Mouse (Mus musculus): ENCODE results near the gene Ppil6.

Gene Ppil6

DNA sequence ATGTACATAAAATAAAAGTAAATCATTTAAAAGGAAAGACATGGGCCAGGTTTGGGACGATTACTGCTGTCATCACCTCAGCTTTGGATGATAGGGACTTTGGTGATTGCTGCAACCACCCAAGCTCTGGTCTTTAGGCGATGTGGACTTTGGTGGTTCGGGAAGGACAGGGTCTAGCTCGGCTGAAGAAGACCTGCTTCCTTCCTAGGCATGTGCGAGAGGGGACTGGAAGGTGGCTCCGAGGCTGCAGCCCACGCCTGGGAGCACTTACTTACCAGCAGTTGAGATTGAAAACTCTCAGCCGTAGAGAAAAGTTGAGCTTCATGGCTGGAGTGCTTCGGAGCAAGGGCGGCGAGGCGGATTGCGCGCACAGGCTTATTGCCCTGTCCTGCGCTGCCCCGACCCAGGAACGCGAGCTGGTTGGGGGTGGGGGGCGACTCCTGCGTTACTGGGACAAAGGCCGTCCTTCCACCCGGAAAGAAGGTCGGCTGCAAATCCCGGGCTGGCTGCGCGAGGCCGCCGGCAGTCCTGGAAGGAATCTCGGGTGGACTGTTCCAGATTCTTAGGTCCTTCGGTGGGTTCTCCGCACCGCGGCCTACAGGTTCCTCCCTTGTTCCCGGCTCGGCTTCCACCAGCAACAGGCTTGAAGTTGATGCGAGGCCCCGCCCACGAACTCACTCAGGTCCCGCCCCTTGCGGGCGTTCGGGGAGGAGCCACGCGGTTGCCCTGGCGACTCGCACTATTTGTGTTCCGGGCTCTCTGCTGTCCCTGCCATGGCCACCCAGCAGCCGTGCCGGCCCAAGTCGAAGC, at the start of gene Ppil6, which contains the start of gene Smpd2:
Gene Ppil6, plus strand, starts transcription at position 732 of the 810 bp plus-strand sequence.
Gene Smpd2, minus strand, starts transcription at position 662 of the 810 bp plus-strand sequence.
- peak; percentile 91 to 95 for DNase-seq (ENCODE audit: low spot score in 2 of 2)

DNA sequence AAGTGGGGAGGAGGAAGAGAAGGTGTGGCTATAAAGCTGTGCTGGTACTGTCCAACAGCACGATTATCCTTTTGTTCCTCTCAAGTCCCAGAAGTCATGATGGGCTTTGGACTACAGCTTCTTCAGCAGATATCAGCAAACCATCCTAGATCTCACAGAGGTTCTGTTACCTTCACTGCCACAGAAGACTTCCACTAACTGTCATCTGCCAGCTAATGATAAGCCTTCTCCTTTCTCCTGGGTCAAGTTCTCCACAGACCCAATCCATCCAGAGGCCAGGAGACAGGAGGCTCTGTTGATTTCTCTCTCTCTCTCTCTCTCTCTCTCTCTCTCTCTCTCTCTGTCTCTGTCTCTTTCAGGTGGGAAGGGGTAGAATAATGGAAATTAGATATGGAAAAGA, 42.0 kb upstream of the Ppil6 start:
- DNase-seq (ENCODE audit: low spot score in 2 of 2): no peak

- DNase-seq (ENCODE audit: low spot score in 2 of 2): no peak
Measured at GRCm38 (mm10) chr10:41449684-41450083, 40.6 kb upstream of the Ppil6 start.

GRCm38 (mm10) chr10:41450137-41450670, 40.0 kb upstream of the Ppil6 start, which contains the start of gene Zbtb24:
TSS of gene Zbtb24 (plus strand) at chr10:41450383.
- DNase-seq (ENCODE audit: low spot score in 2 of 2): peak; percentile 91 to 93

DNA sequence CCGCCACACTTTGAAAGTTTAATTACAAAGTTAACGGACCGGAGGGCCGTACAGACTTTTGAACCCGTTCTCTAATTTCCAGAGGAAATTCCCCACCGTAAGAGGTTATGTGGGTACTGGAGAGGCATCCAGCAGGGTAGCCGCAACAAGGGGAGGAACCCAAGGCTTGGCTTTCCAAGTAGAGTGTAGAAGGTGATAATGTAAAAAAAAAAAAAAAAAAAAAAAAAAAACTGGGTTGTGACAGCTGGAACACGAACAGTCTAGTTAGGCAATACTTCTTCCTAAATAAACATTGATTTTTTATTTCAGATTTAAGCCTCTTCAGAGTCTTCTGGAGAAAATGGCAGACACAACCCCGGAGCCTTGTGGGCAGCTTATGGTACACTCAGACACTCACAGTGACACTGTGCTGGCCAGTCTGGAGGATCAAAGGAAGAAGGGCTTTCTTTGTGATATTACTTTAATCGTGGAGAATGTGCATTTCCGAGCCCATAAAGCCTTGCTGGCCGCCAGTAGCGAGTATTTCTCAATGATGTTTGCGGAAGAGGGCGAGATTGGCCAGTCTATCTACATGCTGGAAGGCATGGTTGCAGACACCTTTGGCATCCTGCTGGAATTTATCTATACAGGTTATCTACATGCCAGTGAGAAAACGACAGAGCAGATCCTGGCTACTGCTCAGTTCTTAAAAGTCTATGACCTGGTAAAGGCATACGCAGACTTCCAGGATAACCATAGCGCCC, 39.3 kb upstream of the Ppil6 start:
- no peak for DNase-seq (ENCODE audit: low spot score in 2 of 2)

- DNase-seq (ENCODE audit: low spot score in 2 of 2): no peak
Measured at GRCm38 (mm10) chr10:41451656-41452055, 38.6 kb upstream of the Ppil6 start.

GRCm38 (mm10) chr10:41452791-41453190, 37.4 kb upstream of the Ppil6 start:
- no peak for DNase-seq (ENCODE audit: low spot score in 2 of 2)

GRCm38 (mm10) chr10:41459990-41460389, 30.2 kb upstream of the Ppil6 start:
- DNase-seq (ENCODE audit: low spot score in 2 of 2): no peak

- DNase-seq (ENCODE audit: low spot score in 2 of 2): no peak
Measured at GRCm38 (mm10) chr10:41460501-41460900, 29.7 kb upstream of the Ppil6 start.

- DNase-seq (ENCODE audit: low spot score in 2 of 2): no peak
Measured at GRCm38 (mm10) chr10:41461057-41461722, 29.0 kb upstream of the Ppil6 start.

DNA sequence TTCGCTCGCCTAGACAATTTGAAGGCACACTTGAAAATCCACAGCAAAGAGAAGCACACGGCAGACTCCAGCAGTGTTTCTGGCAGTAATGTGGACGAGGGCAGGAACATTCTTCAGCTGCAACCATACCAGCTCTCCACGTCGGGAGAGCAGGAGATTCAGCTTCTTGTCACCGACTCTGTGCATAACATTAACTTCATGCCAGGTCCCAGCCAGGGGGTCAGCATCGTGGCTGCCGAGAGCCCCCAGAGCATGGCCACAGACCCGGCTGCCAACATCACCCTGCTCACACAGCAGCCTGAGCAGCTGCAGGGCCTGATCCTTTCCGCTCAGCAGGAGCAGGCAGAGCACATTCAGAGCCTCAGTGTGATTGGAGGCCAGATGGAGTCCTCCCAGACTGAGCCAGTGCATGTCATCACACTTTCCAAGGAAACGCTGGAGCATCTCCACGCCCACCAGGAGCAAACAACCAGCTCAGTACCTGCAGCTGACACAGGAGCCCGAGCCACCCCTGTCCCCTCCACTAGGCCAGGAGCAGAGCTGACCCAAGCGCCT, 25.8 kb upstream of the Ppil6 start:
- no peak for DNase-seq (ENCODE audit: low spot score in 2 of 2)

GRCm38 (mm10) chr10:41467325-41467724, 22.9 kb upstream of the Ppil6 start:
- DNase-seq (ENCODE audit: low spot score in 2 of 2): no peak

DNA sequence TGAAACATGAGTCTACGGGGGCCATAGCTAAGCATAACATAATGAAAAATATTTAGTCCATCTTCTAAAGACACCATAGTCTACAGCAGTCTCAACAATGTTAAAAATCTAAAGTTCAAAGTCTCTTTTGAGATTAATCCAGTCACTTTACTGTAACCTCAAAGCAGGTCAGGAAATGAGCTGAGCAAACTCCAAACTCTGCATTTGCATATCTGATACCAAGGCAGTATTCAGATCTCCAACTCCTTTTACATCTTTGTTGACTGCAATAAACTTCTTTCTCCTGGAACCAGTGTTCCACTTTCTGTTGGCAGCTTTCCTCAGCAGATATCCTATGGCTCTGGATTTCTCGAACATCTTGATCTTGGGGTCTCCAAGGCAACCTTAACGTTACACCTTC, 19.5 kb upstream of the Ppil6 start:
- no peak for DNase-seq (ENCODE audit: low spot score in 2 of 2)

DNA sequence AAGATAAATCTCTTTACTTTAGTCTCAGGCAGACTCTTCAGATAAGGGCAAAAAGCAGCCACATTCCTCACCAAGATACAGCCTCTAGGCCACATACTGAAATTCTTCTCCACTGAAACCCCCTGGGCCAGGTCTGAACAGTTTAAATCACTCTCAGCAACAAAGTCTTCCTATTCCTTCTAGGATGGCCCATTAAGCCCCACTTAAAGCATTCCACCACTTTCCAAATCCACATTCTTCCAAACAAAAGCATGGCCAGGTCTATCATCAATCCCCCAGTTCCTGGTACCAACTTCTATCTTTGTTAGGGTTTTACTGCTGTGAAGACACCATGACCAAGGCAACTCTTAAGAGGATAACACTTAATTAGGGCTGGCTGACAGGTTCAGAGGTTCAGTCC, 17.7 kb upstream of the Ppil6 start:
- no peak for DNase-seq (ENCODE audit: low spot score in 2 of 2)

DNA sequence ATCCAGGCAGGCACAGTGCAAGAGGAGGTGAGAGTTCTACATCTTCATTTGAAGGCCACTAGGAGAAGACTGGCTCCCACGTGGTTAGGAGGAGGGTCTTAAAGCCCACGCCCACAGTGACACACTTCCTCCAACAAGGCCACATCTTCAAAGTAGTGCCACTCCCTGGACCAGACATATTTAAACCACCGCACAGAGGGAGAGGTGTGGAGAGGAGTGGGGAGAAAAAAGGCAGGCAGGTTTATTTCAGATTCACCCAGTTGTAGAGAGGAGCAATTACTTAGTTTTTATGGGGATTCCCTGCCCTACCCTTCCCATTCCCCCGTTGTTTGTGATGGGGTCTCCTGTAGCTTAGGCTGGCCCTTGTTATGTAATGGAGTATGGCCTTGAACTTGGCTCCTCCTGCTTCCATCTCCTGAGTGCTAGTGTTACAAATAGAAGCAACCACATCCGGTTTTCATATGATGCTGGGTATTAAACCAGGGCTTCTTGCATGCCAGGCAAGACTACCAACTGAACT, 17.2 kb upstream of the Ppil6 start:
- no peak for DNase-seq (ENCODE audit: low spot score in 2 of 2)

DNA sequence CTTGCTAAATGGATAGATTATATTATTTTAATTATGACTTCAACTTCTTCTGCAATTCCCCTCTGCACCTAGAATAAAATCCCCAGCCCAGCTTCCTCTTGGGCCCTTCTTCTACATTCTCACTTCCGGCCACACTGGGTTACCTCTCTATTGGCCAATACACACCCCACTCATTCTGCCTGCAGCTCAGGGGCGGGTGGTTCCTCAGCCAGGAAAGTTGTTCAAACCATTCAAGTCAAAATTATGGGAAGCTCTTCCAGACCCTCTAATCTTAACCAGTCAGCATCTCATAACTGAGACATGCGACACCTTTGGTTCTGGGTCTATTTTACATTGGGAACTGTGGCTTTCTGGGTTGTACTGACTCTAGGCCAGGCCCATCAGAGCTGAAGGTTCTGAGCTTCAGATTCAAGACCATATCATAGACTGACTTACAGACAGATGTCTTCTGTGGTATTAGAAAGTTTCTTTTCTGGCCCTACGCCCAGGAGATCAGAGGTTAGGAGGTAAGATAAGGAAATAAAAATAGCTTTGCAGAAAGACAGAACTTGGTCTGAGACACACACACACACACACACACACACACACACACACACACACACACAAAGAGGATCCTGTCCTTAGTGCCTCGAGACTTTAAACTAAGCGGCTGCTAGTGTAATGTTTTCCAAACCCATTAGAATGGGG, 16.3 kb upstream of the Ppil6 start:
- no peak for DNase-seq (ENCODE audit: low spot score in 2 of 2)

- DNase-seq (ENCODE audit: low spot score in 2 of 2): no peak
Measured at GRCm38 (mm10) chr10:41474981-41475391, 15.3 kb upstream of the Ppil6 start.

GRCm38 (mm10) chr10:41476171-41477017, 13.8 kb upstream of the Ppil6 start, which contains the start of gene Mical1:
TSS of gene Mical1 (plus strand) at chr10:41476314.
- DNase-seq (ENCODE audit: low spot score in 2 of 2): peak; percentile 53 to 54

DNA sequence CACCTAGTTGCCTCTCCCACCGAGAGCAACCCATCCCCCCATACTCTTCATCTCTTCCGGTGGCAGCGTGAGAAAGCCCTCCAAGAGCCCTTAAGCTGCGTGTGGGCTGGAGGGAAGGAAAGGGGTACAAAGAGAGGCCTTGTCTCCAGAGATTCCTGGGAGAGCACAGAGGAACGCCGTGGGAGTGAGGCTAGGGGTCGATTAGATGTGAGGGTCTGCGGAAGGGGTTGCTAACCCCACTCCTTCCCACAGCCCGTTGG, 13.3 kb upstream of the Ppil6 start:
- no peak for DNase-seq (ENCODE audit: low spot score in 2 of 2)

Data from frontal cortex, postnatal 10 days (tissue).